Mouse (Mus musculus) stomach, embryonic 16.5 days (tissue): ENCODE measurements around the gene Ltbp3. TPM values are rescaled to one million over a fixed set of nuclear protein-coding genes. Genes with fewer than 3 reads are reported as not detected.

ENCODE experiments used
- ATAC-seq: fragments of 200-750 bp; cut with Nextera tagmentation; 2 replicates; pipeline ENCODE4 v1.8.0; 2017; ENCODE audit warnings: moderate number of reproducible peaks, moderate TSS enrichment; ENCODE audit not compliant: insufficient read depth, low FRiP score
- H3K27ac ChIP-seq: fragments of 300-500 bp; sonication (generic); 2 replicates; pipeline ENCODE4 v1.5.1; 2014; ENCODE audit warnings: low read length
- H3K27me3 ChIP-seq: fragments of 300-500 bp; sonication (generic); 2 replicates; pipeline ENCODE4 v1.6.1; 2014; ENCODE audit warnings: low read length, control low read depth, mixed read lengths; ENCODE audit not compliant: control insufficient read depth, insufficient read depth
- H3K36me3 ChIP-seq: fragments of 300-500 bp; sonication (generic); 2 replicates; pipeline ENCODE4 v1.6.1; 2014; ENCODE audit warnings: low read length; ENCODE audit not compliant: control insufficient read depth, insufficient read depth
- H3K4me1 ChIP-seq: fragments of 300-500 bp; sonication (generic); 2 replicates; pipeline ENCODE4 v1.6.1; 2014; ENCODE audit warnings: low read length, control low read depth, mixed read lengths; ENCODE audit not compliant: control insufficient read depth, insufficient read depth
- H3K4me2 ChIP-seq: fragments of 300-500 bp; sonication (generic); 2 replicates; pipeline ENCODE4 v1.6.1; 2014; ENCODE audit warnings: low read depth, low read length, mixed read lengths
- H3K4me3 ChIP-seq: fragments of 300-500 bp; sonication (generic); replicated peaks from 2 replicates; pipeline ENCODE4 v1.5.1; 2014; ENCODE audit warnings: mild to moderate bottlenecking, low read length
- H3K9ac ChIP-seq: fragments of 300-500 bp; sonication (generic); 2 replicates; pipeline ENCODE4 v1.6.1; 2014; ENCODE audit warnings: low read length
- H3K9me3 ChIP-seq: fragments of 300-500 bp; sonication (generic); replicated peaks from 2 replicates; pipeline ENCODE4 v1.6.1; 2016; ENCODE audit warnings: low read length, control low read depth; ENCODE audit not compliant: control insufficient read depth
- WGBS: fragments of 180-500 bp; shearing (Covaris S2); extraction: QIAGEN DNeasy Blood & Tissue Kit; methylation state at CpG from one replicate; pipeline ENCODE4 v1.1.7; 2014; 5-methylcytosine and 5-hydroxymethylcytosine counted together
- polyA plus RNA-seq: library from polyadenylated mRNA; unstranded; fragments of >200 nt; fragmentation: Nextera tagmentation; extraction: Ambion mirVana; gene quantifications from 2 replicates; pipeline ENCODE4 v1.2.1, GENCODE M21; 2015

Gene Ltbp3
- polyA plus RNA-seq, 1 experiment from 2014 or later: 24.6 TPM

- peak; percentile 5; the same call in 1 of the 2 replicates for ATAC-seq
- peaks cover 29% of the 10 kb centered on the region for H3K4me1 ChIP-seq
- WGBS: 2% methylated on average over 32 of the region's 32 CpGs
Observed at GRCm38 (mm10) chr19:5742241-5742641, 1.5 kb downstream of the Ltbp3 start.

GRCm38 (mm10) chr19:5743576-5743975 lies 2.9 kb downstream of the Ltbp3 start:
- no peak for ATAC-seq
- Histone ChIP-seq H3K27me3 (no peaks in the 10 kb centered on the region), H3K4me3 (no peak overlapping the region), H3K9me3 (no peaks in the 10 kb centered on the region), H3K4me1 (peaks cover 29% of the 10 kb centered on the region), H3K27ac (no peak overlapping the region), H3K9ac (0 out of 2 replicates have a peak overlapping the region, but pooled peaks have one; percentile 95), H3K36me3 (no peaks in the 10 kb centered on the region), H3K4me2 (no peak overlapping the region)
- WGBS: 50% methylated on average over 5 of the region's 5 CpGs

More at GRCm38 (mm10) chr19:5742241-5742641, 1.5 kb downstream of the Ltbp3 start:
- Histone ChIP-seq H3K4me2 (peak overlapping the region; percentile 96), H3K27me3 (no peaks in the 10 kb centered on the region), H3K4me3 (peak overlapping the region; percentile 73), H3K36me3 (no peaks in the 10 kb centered on the region), H3K9ac (peak overlapping the region; percentile 95), H3K27ac (peak overlapping the region; percentile 95), H3K9me3 (no peaks in the 10 kb centered on the region)

- Histone ChIP-seq H3K9me3 (no peaks in the 10 kb centered on the region), H3K4me1 (peaks cover 29% of the 10 kb centered on the region), H3K27ac (no peak overlapping the region), H3K9ac (peak overlapping the region; percentile 24; the same call in 1 of the 2 replicates), H3K27me3 (peaks cover 6% of the 10 kb centered on the region), H3K4me3 (peak overlapping the region; percentile 15; the same call in 1 of the 2 replicates), H3K4me2 (peak overlapping the region; percentile 47), H3K36me3 (no peaks in the 10 kb centered on the region)
- ATAC-seq: no peak
- WGBS: 13% methylated on average over 35 of the region's 36 CpGs
Observed at GRCm38 (mm10) chr19:5745756-5746710, 5.3 kb downstream of the Ltbp3 start.

- H3K36me3 ChIP-seq: no peaks in the 10 kb centered on the region
- ATAC-seq: no peak
- 35% methylated on average over 12 of the region's 12 CpGs for WGBS
- H3K4me1 ChIP-seq: peaks cover 29% of the 10 kb centered on the region
- H3K4me2 ChIP-seq: no peak overlapping the region
- no peaks in the 10 kb centered on the region for H3K9me3 ChIP-seq
- no peak overlapping the region for H3K27ac ChIP-seq
- H3K9ac ChIP-seq: no peak overlapping the region
- H3K4me3 ChIP-seq: no peak overlapping the region
- peaks cover 6% of the 10 kb centered on the region for H3K27me3 ChIP-seq
Observed at GRCm38 (mm10) chr19:5746907-5747363, 6.2 kb downstream of the Ltbp3 start.

- no peak for ATAC-seq
- no peak overlapping the region; the same call in 1 of the 2 replicates for H3K27ac ChIP-seq
- H3K9ac ChIP-seq: no peak overlapping the region
- peaks cover 5% of the 10 kb centered on the region; the same call in 1 of the 2 replicates for H3K36me3 ChIP-seq
- H3K27me3 ChIP-seq: peaks cover 6% of the 10 kb centered on the region
- no peak overlapping the region for H3K4me2 ChIP-seq
- H3K4me3 ChIP-seq: no peak overlapping the region
- WGBS: 64% methylated on average over 6 of the region's 6 CpGs
- no peaks in the 10 kb centered on the region for H3K9me3 ChIP-seq
- peaks cover 14% of the 10 kb centered on the region for H3K4me1 ChIP-seq
Observed at GRCm38 (mm10) chr19:5749476-5749875, 8.8 kb downstream of the Ltbp3 start.

GRCm38 (mm10) chr19:5750951-5751350 lies 10.2 kb downstream of the Ltbp3 start:
- WGBS: 28% methylated on average over 22 of the region's 22 CpGs
- H3K4me1 ChIP-seq: peaks cover 7% of the 10 kb centered on the region
- no peak overlapping the region for H3K9ac ChIP-seq
- ATAC-seq: no peak
- H3K27ac ChIP-seq: no peak overlapping the region
- H3K4me2 ChIP-seq: no peak overlapping the region
- H3K4me3 ChIP-seq: no peak overlapping the region
- H3K9me3 ChIP-seq: no peaks in the 10 kb centered on the region
- H3K27me3 ChIP-seq: peaks cover 6% of the 10 kb centered on the region
- H3K36me3 ChIP-seq: peaks cover 5% of the 10 kb centered on the region; the same call in 1 of the 2 replicates

GRCm38 (mm10) chr19:5751742-5752141 lies 11.0 kb downstream of the Ltbp3 start:
- ATAC-seq: no peak
- WGBS: 19% methylated on average over 20 of the region's 20 CpGs
- Histone ChIP-seq H3K9ac (peak overlapping the region; percentile 13; the same call in 1 of the 2 replicates), H3K9me3 (no peaks in the 10 kb centered on the region), H3K27me3 (peaks cover 6% of the 10 kb centered on the region), H3K36me3 (peaks cover 5% of the 10 kb centered on the region; the same call in 1 of the 2 replicates), H3K4me3 (no peak overlapping the region), H3K4me2 (peak overlapping the region; percentile 4; the same call in 1 of the 2 replicates), H3K4me1 (peaks cover 4% of the 10 kb centered on the region; the same call in 1 of the 2 replicates), H3K27ac (no peak overlapping the region)

- 22% methylated on average over 29 of the region's 29 CpGs for WGBS
- Histone ChIP-seq H3K27ac (no peak overlapping the region), H3K36me3 (peaks cover 30% of the 10 kb centered on the region), H3K4me2 (peak overlapping the region; percentile 23; the same call in 1 of the 2 replicates), H3K27me3 (no peaks in the 10 kb centered on the region), H3K9ac (0 out of 2 replicates have a peak overlapping the region, but pooled peaks have one; percentile 49), H3K9me3 (no peaks in the 10 kb centered on the region), H3K4me1 (peaks cover 7% of the 10 kb centered on the region; the same call in 1 of the 2 replicates), H3K4me3 (no peak overlapping the region; the same call in 1 of the 2 replicates)
- ATAC-seq: peak; percentile 5; the same call in 1 of the 2 replicates
Observed at GRCm38 (mm10) chr19:5756321-5756985, 15.7 kb downstream of the Ltbp3 start.
